Mouse (Mus musculus) heart, embryonic 16.5 days (tissue): ENCODE results near the gene Fam210b. TPM values are rescaled to one million over a fixed set of nuclear protein-coding genes. Genes with fewer than 3 reads are reported as not detected.
A peak's percentile ranks its signal among the peaks of the same experiment; 100 is the strongest.

Experiments
- ATAC-seq: fragments of 200-750 bp; cut with Nextera tagmentation; replicated peaks from 2 replicates; pipeline ENCODE4 v1.8.0; 2017; ENCODE audit warnings: moderate number of reproducible peaks; ENCODE audit not compliant: insufficient read depth, low FRiP score; ENCODE audit errors: extremely low read depth
- H3K27ac ChIP-seq: fragments of 300-500 bp; sonication (generic); 2 replicates; pipeline ENCODE4 v1.5.1; 2014; ENCODE audit warnings: mild to moderate bottlenecking, low read length, control low read depth, moderate library complexity
- H3K27me3 ChIP-seq: fragments of 300-500 bp; sonication (generic); 2 replicates; pipeline ENCODE4 v1.6.1; 2014; ENCODE audit warnings: low read length, mixed read lengths; ENCODE audit not compliant: control insufficient read depth, insufficient read depth
- H3K36me3 ChIP-seq: fragments of 300-500 bp; sonication (generic); 2 replicates; pipeline ENCODE4 v1.6.1; 2014; ENCODE audit not compliant: control insufficient read depth, insufficient read depth
- H3K4me1 ChIP-seq: fragments of 300-500 bp; sonication (generic); 2 replicates; pipeline ENCODE4 v1.6.1; 2014; ENCODE audit warnings: low read length, mixed read lengths; ENCODE audit not compliant: control insufficient read depth, insufficient read depth
- H3K4me2 ChIP-seq: fragments of 300-500 bp; sonication (generic); 2 replicates; pipeline ENCODE4 v1.6.1; 2014; ENCODE audit warnings: low read depth, mild to moderate bottlenecking, control low read depth, low read length
- H3K4me3 ChIP-seq: fragments of 300-500 bp; sonication (generic); 2 replicates; pipeline ENCODE4 v1.5.1; 2014; ENCODE audit warnings: mild to moderate bottlenecking, control low read depth, low read length
- H3K9ac ChIP-seq: fragments of 300-500 bp; sonication (generic); 2 replicates; pipeline ENCODE4 v1.6.1; 2014; ENCODE audit warnings: low read length, control low read depth
- H3K9me3 ChIP-seq: fragments of 300-500 bp; sonication (generic); replicated peaks from 2 replicates; pipeline ENCODE4 v1.6.1; 2016; ENCODE audit warnings: low read length; ENCODE audit not compliant: control insufficient read depth
- WGBS: fragments of 180-500 bp; shearing (Covaris S2); extraction: QIAGEN DNeasy Blood & Tissue Kit; methylation state at CpG from one replicate; pipeline ENCODE4 v1.1.7; 2014; 5-methylcytosine and 5-hydroxymethylcytosine counted together
- polyA plus RNA-seq: library from polyadenylated mRNA; unstranded; fragments of >200 nt; fragmentation: Nextera tagmentation; extraction: Ambion mirVana; gene quantifications from 2 replicates; pipeline ENCODE4 v1.2.1, GENCODE M21; 2015

The Fam210b gene
- polyA plus RNA-seq, 1 experiment from 2014 or later, result 13.3 TPM

DNA sequence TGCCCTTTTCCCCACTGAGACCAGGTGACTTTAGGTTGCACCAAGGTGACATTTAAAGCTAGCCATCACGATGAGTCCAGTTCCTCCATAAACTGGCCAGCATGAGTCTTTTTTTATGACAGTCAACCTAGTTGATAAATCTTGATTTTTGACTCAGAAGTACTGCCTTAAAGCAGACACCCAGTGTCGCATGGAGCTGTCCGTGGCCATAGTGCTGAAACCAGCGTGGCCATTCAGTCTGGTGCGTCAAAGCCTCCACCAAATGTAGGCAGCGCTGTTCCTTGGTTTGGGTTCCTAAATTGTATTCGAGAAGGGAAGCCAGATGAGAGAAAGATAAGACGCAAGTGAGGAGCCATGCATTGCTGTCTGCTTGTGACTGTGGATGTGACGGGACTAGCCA, 24.5 kb upstream of the Fam210b start:
- ATAC-seq, result no peak
- Histone ChIP-seq H3K36me3 (no peaks in the 10 kb centered on the region), H3K4me3 (no peak overlapping the region), H3K27me3 (no peaks in the 10 kb centered on the region), H3K9me3 (no peaks in the 10 kb centered on the region), H3K27ac (no peak overlapping the region), H3K9ac (no peak overlapping the region), H3K4me2 (no peak overlapping the region), H3K4me1 (no peaks in the 10 kb centered on the region)
- 13% methylated on average over 9 of the region's 9 CpGs for WGBS

DNA sequence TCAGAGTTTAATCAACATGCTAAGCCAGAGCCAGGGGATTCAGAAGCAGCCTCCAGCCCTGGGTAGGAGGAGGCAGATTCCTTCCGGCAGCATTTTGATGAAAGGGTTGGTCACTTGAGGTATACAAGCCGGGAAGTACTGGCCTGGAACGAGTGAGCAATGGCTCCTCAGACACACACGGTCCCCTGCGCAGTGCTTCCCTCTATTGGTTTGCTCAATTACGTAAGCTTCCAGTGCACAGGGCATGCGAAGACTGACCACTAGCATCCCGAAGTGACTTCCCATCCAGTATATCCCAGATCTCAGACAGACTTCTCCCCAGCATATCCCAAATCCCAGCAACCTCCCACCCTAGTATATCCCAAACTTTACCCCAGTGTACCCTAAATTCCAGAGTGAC, 17.1 kb upstream of the Fam210b start:
- 52% methylated on average over 8 of the region's 8 CpGs for WGBS
- H3K9me3 ChIP-seq, result peaks cover 4% of the 10 kb centered on the region; the same call in 1 of the 2 replicates
- H3K27me3 ChIP-seq, result peaks cover 11% of the 10 kb centered on the region
- H3K4me3 ChIP-seq, result no peak overlapping the region
- H3K27ac ChIP-seq, result no peak overlapping the region
- H3K4me1 ChIP-seq, result no peaks in the 10 kb centered on the region
- no peaks in the 10 kb centered on the region for H3K36me3 ChIP-seq
- H3K9ac ChIP-seq, result no peak overlapping the region
- H3K4me2 ChIP-seq, result no peak overlapping the region
- no peak for ATAC-seq

DNA sequence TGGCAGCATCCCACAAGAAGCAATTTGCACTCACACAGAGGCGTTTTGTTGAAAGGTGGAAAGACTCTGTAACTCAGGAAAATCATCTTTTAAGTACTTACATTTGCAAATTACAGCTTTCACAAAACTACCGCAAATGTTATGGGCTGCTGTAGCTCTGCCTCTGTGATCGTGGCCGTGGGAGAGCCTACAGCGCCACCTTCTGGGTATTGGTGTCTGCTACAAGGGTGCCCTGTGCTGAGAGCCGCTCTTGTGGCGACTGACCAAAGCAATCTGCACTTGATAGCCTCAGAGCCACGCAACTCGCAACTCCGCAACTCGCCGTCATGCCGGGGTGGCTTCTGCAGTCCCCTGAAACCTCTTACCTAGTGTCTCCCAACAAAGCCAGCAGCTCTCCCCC, 16.2 kb upstream of the Fam210b start:
- no peaks in the 10 kb centered on the region for H3K36me3 ChIP-seq
- peaks cover 11% of the 10 kb centered on the region for H3K27me3 ChIP-seq
- no peak overlapping the region for H3K9ac ChIP-seq
- no peak overlapping the region for H3K4me2 ChIP-seq
- ATAC-seq, result no peak
- H3K27ac ChIP-seq, result no peak overlapping the region
- H3K4me3 ChIP-seq, result no peak overlapping the region
- H3K4me1 ChIP-seq, result no peaks in the 10 kb centered on the region
- peaks cover 4% of the 10 kb centered on the region; the same call in 1 of the 2 replicates for H3K9me3 ChIP-seq
- 5% methylated on average over 13 of the region's 13 CpGs for WGBS

DNA sequence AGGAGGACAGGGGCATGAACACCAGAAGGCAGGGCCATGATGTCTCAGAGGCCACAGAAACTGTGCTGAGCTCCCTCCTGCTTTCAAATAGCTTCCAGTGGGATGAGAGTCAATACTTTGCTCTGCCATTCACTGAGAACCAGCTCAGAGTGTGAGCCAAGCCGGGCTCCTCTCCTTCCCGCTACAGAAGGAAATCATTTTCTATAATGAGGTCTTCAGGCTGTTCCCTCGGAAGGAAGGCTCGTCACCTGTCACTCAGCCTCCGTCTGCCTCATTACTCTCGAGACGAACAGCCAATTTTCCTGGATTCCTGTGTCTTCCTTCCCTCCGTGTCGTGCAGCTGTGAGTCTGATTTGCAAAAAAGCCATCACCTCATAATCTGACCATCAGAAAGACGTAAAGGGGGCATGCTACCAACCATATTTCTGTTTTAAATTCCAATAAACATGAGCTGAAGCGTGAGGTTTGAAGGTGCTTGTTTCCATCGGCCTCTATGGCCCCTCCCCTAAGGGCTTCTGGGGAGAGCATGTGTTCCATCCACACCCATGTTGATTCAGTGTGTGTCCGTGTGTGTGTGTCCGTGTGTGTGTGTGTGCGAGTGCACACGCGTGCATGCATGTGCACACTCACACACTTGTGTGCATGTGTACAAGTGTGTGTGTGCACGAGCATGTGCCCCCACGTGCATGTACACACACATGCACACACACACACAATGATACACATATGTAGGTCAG, 7.0 kb upstream of the Fam210b start:
- ATAC-seq, result no peak
- Histone ChIP-seq H3K4me1 (no peaks in the 10 kb centered on the region), H3K27me3 (no peaks in the 10 kb centered on the region), H3K4me3 (no peak overlapping the region), H3K36me3 (no peaks in the 10 kb centered on the region), H3K9ac (no peak overlapping the region), H3K4me2 (no peak overlapping the region), H3K27ac (no peak overlapping the region), H3K9me3 (no peaks in the 10 kb centered on the region; the same call in none of the 2 replicates)
- WGBS, result 79% methylated on average over 19 of the region's 19 CpGs

DNA sequence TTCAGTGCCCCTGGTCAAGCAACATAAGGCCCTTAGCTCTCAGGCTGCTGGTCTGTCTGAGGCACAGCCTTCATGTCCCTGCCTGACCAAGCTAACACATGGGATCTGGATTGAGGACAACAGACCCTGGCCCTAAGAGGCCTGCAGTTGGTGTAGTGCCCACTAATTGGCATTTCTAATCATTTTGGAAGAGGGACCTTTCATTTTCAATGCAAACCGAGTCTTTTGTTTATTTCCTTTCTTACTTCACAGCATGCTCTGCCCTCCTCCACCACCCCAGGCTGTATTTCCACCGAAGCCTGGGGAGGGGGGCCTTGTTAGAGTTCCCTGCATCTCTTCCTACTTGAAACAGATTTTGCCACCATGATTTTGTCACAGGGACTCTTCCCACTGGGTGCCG, 4.4 kb upstream of the Fam210b start:
- WGBS, result 57% methylated on average over 3 of the region's 3 CpGs
- Histone ChIP-seq H3K4me3 (no peak overlapping the region), H3K4me2 (no peak overlapping the region), H3K9me3 (no peaks in the 10 kb centered on the region; the same call in none of the 2 replicates), H3K36me3 (no peaks in the 10 kb centered on the region), H3K27me3 (no peaks in the 10 kb centered on the region), H3K27ac (no peak overlapping the region), H3K9ac (no peak overlapping the region), H3K4me1 (peaks cover 3% of the 10 kb centered on the region)
- ATAC-seq, result no peak

DNA sequence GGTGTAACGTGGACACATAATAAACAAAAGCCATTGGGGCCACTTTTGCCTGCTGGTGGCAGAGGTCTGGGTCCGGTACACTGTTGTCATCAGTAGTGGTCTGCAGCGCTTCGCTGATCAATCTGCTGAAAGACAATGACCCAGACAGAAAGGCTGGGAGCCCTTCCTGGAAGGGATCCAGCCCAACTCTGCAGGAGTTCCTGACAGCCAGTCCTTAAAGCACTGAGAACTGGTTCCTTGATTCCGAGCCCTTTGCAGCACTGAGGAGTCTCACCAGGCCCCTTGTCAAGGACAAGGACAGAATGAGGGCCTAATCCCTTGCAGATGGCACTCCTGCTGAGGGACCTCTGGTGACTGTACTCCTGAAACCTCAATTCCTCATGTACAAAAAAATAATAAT, 3.8 kb upstream of the Fam210b start:
- Histone ChIP-seq H3K27me3 (no peaks in the 10 kb centered on the region), H3K4me2 (no peak overlapping the region), H3K4me1 (peaks cover 6% of the 10 kb centered on the region), H3K9ac (no peak overlapping the region), H3K27ac (no peak overlapping the region), H3K4me3 (no peak overlapping the region), H3K9me3 (no peaks in the 10 kb centered on the region; the same call in none of the 2 replicates), H3K36me3 (no peaks in the 10 kb centered on the region)
- 49% methylated on average over 5 of the region's 5 CpGs for WGBS
- ATAC-seq, result no peak

DNA sequence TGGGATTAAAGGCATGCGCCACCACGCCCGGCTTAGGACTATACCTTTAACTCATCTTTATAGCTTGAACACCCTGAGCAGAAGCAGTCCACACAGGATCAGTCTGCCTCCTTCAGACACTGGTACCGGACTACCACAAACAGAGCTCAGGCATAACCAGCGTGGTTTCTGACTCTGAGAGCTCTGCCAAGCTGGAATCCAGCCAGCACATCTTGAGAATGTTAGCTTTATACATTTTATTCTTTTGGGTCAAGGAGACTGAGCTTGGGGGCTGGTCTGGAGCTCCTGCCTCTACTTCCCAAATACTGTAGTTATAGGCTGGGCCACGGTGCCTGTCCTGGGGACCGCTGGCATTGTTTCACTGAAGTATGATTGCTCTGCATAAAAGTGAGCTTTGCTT, 1.6 kb upstream of the Fam210b start:
- H3K9ac ChIP-seq, result no peak overlapping the region
- H3K27me3 ChIP-seq, result no peaks in the 10 kb centered on the region
- peaks cover 11% of the 10 kb centered on the region for H3K4me1 ChIP-seq
- H3K4me3 ChIP-seq, result no peak overlapping the region
- ATAC-seq, result no peak
- 90% methylated on average over 7 of the region's 7 CpGs for WGBS
- H3K27ac ChIP-seq, result no peak overlapping the region
- H3K9me3 ChIP-seq, result no peaks in the 10 kb centered on the region; the same call in none of the 2 replicates
- H3K36me3 ChIP-seq, result no peaks in the 10 kb centered on the region
- H3K4me2 ChIP-seq, result no peak overlapping the region

DNA sequence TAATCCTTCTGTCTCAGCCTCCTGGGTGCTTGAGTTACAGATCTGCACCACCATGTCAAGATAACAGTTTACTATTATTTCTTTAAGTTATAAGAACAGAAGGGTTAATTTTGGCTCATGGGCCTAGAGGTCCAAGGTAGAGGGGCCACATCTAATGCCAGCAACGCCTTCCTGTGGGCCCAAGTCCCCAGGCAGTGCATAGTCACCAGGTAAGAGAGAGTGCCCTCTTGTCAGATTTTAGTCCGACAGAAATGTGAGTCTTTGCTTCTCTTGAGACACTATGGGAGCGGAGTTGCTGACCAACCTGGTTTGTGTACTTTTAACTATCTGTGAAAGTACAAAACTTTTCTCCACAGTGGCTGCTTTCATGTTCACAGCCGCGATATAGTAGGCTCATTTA, 696 bp upstream of the Fam210b start:
- no peak for ATAC-seq
- Histone ChIP-seq H3K36me3 (no peaks in the 10 kb centered on the region), H3K4me1 (peaks cover 11% of the 10 kb centered on the region), H3K4me2 (peak overlapping the region; percentile 73), H3K4me3 (peak overlapping the region; percentile 75), H3K9me3 (no peaks in the 10 kb centered on the region; the same call in 1 of the 2 replicates), H3K9ac (no peak overlapping the region), H3K27ac (peak overlapping the region; percentile 7; the same call in 1 of the 2 replicates), H3K27me3 (no peaks in the 10 kb centered on the region)
- WGBS, result 31% methylated on average over 5 of the region's 5 CpGs

DNA sequence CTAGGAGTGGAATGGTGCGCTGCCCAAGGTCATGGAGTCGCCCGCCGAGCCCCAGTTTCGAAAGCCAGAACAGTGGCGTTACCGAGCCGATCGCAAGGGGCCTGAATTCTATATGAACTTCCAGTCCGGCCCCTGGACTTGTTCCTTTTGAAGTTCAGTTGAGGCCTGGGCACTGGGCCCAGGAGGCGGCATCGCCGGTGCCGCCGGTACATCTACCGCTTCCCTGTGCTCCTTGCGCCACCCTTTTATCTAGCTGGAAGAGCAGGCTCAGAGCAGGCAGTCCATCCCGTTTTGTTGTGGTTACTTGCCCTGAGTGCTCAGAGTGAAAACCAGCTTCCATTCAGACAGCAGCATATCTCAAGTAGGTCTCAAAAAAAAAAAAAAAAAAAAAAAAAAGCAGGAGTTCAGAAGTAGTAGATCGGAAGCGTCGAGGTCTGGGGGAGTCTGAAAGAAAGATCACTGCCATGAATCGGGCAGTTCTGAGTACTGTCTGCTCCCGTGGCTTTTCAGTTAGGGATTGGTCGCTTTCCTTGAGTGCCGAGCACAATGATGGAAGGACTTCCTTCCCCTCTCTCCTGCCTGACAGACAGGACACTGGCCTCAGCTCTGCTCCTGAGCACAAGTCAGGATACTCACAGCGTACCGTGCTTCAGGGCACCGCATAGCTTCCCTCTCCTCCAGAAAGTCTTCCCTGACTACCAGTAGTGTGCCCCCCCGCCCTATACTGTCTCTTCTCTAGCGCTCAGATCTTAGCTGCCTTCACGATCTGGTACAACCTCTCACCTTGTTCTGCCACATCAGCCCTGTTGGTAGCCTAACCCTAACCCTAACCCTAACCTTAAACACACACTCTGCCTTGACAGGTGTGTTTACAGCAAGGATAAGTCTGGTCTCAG, 917 bp downstream of the Fam210b start:
- H3K4me2 ChIP-seq, result peak overlapping the region; percentile 73
- H3K27ac ChIP-seq, result peak overlapping the region; percentile 23; the same call in 1 of the 2 replicates
- H3K4me3 ChIP-seq, result peak overlapping the region; percentile 75
- WGBS, result 9% methylated on average over 31 of the region's 31 CpGs
- no peaks in the 10 kb centered on the region; the same call in 1 of the 2 replicates for H3K9me3 ChIP-seq
- peak overlapping the region; percentile 75 for H3K9ac ChIP-seq
- no peak; the same call in 1 of the 2 replicates for ATAC-seq
- peaks cover 11% of the 10 kb centered on the region for H3K4me1 ChIP-seq
- H3K27me3 ChIP-seq, result no peaks in the 10 kb centered on the region
- no peaks in the 10 kb centered on the region for H3K36me3 ChIP-seq
